Mouse (Mus musculus) megakaryocyte-erythroid progenitor cell, adult 5-6 weeks (primary cell): Measurements from ENCODE around the gene Tmem182. TPM values are rescaled to one million over a fixed set of nuclear protein-coding genes. Genes with fewer than 3 reads are reported as not detected.
A peak's percentile ranks its signal among the peaks of the same experiment; 100 is the strongest.

Experiments
- ATAC-seq: replicated peaks from 2 replicates; pipeline ENCODE4 v1.8.0; 2016; ENCODE audit warnings: mild to moderate bottlenecking, inconsistent platforms; ENCODE audit not compliant: severe bottlenecking, poor library complexity, low FRiP score, low TSS enrichment
- total RNA-seq, 2 experiments: library from RNA; stranded (forward) in 1 of 2; stranded (reverse) in 1 of 2; fragments of 200-1000, 215-1000 nt in 1 of 2; fragments of >200 nt in 1 of 2; fragmentation: Nextera tagmentation in 1 of 2; gene quantifications; 2 replicates each; pipeline ENCODE4 v1.2.3; 2014 to 2017

Gene Tmem182
- total RNA-seq, 2 experiments from 2014 or later, result not detected

DNA sequence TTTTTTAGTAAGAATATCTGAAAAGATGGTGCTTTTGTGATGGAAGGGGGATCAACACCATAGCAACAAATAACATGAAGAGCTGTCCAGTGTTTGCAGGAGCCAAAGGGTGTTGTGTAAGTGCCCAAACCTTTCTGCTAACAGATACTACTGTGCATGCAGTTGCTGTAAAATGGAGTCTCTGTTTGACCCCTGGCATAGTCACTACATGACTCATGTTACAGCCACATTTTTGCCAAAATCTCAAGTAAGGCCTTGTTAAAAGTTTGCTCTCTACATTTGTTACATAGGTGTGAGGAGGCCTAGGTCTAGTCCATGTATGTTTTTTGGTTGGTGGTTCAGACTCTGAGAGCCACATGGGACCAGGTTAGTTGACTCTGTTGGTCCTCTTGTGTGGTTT, 45.9 kb downstream of the Tmem182 start:
- ATAC-seq, result no peak

- no peak for ATAC-seq
These were observed 49.9 kb downstream of the Tmem182 start for GRCm38 (mm10) chr1:40855268-40855667.

GRCm38 (mm10) chr1:40856846-40857636, 51.6 kb downstream of the Tmem182 start:
- ATAC-seq, result no peak

GRCm38 (mm10) chr1:40865043-40865442, 59.6 kb downstream of the Tmem182 start:
- no peak for ATAC-seq

GRCm38 (mm10) chr1:40867106-40867505, 61.7 kb downstream of the Tmem182 start:
- no peak for ATAC-seq

- ATAC-seq, result no peak
These were observed 62.2 kb downstream of the Tmem182 start for GRCm38 (mm10) chr1:40867651-40868050.

GRCm38 (mm10) chr1:40873760-40874455, 68.5 kb downstream of the Tmem182 start:
- ATAC-seq, result no peak

- no peak for ATAC-seq
These were observed 69.3 kb downstream of the Tmem182 start for GRCm38 (mm10) chr1:40874456-40875375.

- ATAC-seq, result no peak
These were observed 73.7 kb downstream of the Tmem182 start for GRCm38 (mm10) chr1:40879051-40879450.

GRCm38 (mm10) chr1:40879526-40879925, 74.1 kb downstream of the Tmem182 start:
- ATAC-seq, result no peak

DNA sequence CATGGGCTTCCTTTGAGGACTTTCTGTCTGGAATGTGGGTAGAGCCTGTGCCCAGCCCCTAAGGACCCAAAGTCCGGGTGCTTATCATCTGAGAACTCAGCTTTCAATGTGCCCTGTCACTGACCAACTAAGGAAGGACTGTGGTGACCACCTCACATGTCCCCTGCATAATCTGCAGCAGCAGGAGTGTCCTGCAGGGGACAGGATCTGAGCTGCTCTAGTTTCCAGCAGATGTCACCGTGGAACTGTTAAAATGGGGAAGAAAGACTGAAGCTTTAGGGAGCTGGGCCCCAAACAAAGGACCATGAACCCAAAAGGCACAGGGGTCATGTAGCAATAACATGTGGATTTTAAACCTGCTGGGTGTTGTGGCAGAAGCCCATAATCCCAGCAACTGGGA, 75.1 kb downstream of the Tmem182 start:
- no peak for ATAC-seq

GRCm38 (mm10) chr1:40883856-40884255, 78.5 kb downstream of the Tmem182 start:
- ATAC-seq, result no peak

GRCm38 (mm10) chr1:40884943-40885342, 79.5 kb downstream of the Tmem182 start:
- no peak for ATAC-seq

- ATAC-seq, result 0 out of 2 replicates have a peak, but pooled peaks have one; percentile 44
These were observed 82.3 kb downstream of the Tmem182 start for GRCm38 (mm10) chr1:40887673-40888072.

DNA sequence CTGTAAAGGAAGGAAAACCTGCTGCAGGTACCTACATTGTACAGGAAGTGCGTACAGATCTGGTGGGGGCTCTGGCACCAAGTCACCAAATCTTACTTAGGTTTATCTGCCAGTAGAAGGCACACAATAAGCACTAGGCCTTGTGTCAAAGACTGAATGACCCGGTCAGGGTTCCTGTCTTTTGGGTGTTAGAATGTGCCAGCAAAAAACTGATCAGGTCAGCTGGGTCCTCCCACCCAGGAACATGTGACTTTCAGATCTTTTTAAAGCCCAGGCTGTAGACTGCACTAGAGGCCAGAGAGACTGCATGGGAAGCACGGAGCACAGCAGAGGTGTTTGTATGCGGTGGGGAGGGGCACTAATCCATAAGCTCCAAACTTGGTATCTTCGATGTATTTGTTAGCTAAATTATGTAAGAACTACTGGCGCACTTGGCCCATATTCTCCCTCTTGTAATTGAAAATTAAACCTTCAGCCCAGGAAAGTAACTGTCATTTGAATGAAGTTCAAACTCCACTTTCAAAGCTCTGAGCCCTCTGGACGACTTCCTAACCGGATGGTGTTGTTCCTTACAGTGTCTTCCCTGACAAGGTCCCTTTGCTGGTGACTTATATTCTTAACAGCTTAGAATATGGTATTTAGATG, 83.1 kb downstream of the Tmem182 start:
- ATAC-seq, result no peak

GRCm38 (mm10) chr1:40889617-40890016, 84.2 kb downstream of the Tmem182 start:
- no peak for ATAC-seq

DNA sequence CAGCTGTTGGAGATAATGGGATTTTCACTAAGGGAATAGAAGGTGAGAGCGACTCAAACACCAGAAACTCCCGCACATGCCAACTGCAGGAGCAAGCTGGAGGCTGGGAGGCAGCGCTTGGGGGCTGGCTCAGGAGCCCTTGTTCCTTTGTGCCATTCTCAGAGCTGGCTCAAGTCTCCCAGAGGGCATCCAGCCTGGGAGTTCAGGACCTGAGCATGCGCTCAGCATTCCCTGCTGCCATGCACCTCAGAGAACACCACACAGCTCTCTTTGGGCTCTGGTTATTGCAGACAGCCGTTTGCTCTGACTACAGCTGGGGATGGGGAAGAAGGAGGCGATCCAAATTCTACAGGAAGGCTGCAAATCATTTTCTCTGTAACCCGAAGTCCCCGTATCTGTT, 84.8 kb downstream of the Tmem182 start:
- ATAC-seq, result no peak

- no peak for ATAC-seq
These were observed 98.3 kb downstream of the Tmem182 start for GRCm38 (mm10) chr1:40903712-40904111.
